Mouse (Mus musculus): ENCODE data around the gene Rbm26.

Gene Rbm26

DNA sequence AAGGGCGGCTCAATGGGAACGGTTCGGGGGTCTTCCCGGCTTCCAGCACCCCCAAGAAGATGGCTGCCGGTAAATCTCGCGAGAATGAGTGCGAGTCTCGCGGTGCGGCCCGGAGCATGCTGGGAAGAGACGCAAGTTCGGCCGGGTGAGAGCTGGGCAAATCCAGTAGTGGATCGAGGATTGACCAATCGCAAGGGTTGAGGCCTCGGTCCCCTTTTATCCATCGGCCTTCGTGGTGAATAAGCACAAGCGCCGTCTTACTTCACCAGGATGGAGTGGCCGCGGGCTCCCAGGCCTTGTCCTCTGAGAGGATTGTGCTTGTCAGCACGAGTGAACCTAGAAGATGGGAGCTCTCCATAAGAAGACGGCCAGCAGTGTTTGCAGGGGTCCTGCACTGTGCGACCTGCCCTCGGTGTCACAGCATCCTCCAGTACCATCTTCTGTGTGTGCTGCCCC is at the start of gene Rbm26:
Rbm26 (minus strand) TSS at position 90 of the 456 bp plus-strand sequence.
- in situ Hi-C loops (cut with MboI; ENCODE audit: low sequenced_read_pairs) = no loop called here

- in situ Hi-C loops (cut with MboI; ENCODE audit: low sequenced_read_pairs) = no loop called here
Observed at GRCm38 (mm10) chr14:105225790-105226189, 48.7 kb upstream of the Rbm26 start.

DNA sequence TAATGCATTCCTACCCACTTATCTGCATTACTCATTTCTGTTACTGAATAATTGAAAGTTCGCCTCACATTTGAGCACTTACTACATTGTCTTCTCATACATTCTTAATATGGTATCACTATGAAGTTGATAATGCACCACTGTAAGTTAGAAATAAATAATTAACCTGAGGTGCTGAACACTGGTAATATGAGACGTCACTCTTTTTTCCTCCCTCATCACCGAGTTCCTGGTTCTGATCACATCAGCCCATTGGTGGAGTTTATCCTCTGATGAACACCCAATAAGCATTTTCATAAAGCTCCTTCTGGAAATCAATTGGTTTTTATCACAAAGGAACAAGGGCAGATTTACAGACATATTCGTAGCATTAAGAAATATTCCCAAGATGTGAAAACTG is 45.1 kb upstream of the Rbm26 start:
- in situ Hi-C loops (cut with MboI; ENCODE audit: low sequenced_read_pairs) = no loop called here

- in situ Hi-C loops (cut with MboI; ENCODE audit: low sequenced_read_pairs) = no loop called here
Observed at GRCm38 (mm10) chr14:105219525-105220376, 42.6 kb upstream of the Rbm26 start.

- in situ Hi-C loops (cut with MboI; ENCODE audit: low sequenced_read_pairs) = no loop called here
Observed at GRCm38 (mm10) chr14:105198401-105198800, 21.3 kb upstream of the Rbm26 start.

- in situ Hi-C loops (cut with MboI; ENCODE audit: low sequenced_read_pairs) = no loop called here
Observed at GRCm38 (mm10) chr14:105194682-105195081, 17.6 kb upstream of the Rbm26 start.

DNA sequence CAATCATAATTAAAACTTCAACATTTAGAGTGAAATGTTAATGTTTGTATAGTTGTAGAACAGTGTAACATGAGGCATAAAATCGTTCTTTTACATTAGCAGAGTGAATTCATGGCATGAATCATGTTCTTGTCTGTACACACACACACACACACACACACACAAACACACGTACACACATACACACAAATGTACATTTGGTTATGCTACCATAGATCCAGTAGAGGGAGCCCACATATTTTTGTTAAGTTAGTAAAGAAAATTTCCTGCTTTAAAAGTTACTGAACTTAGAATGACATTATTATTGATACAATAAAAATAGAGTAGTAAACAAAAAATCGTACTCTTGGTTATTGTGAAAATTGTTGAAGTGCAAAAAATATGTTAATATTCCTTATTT is 7.7 kb upstream of the Rbm26 start:
- in situ Hi-C loops (cut with MboI; ENCODE audit: low sequenced_read_pairs) = loop anchor here (10.0 kb wide), 1 partner anchor 110 kb away; no protein-coding TSS in a partner anchor

GRCm38 (mm10) chr14:105182786-105183185 is 5.7 kb upstream of the Rbm26 start:
- in situ Hi-C loops (cut with MboI; ENCODE audit: low sequenced_read_pairs) = loop anchor here (10.0 kb wide), 1 partner anchor 112 kb away; no protein-coding TSS in a partner anchor

- in situ Hi-C loops (cut with MboI; ENCODE audit: low sequenced_read_pairs) = loop anchor here (10.0 kb wide), 1 partner anchor 115 kb away; no protein-coding TSS in a partner anchor
Observed at GRCm38 (mm10) chr14:105179733-105180132, 2.6 kb upstream of the Rbm26 start.

- in situ Hi-C loops (cut with MboI; ENCODE audit: low sequenced_read_pairs) = no loop called here
Observed at GRCm38 (mm10) chr14:105178996-105179395, 1.9 kb upstream of the Rbm26 start.

- in situ Hi-C loops (cut with MboI; ENCODE audit: low sequenced_read_pairs) = no loop called here
Observed at GRCm38 (mm10) chr14:105176381-105177168, 552 bp downstream of the Rbm26 start.

GRCm38 (mm10) chr14:105167181-105167580 is 9.9 kb downstream of the Rbm26 start:
- in situ Hi-C loops (cut with MboI; ENCODE audit: low sequenced_read_pairs) = no loop called here

DNA sequence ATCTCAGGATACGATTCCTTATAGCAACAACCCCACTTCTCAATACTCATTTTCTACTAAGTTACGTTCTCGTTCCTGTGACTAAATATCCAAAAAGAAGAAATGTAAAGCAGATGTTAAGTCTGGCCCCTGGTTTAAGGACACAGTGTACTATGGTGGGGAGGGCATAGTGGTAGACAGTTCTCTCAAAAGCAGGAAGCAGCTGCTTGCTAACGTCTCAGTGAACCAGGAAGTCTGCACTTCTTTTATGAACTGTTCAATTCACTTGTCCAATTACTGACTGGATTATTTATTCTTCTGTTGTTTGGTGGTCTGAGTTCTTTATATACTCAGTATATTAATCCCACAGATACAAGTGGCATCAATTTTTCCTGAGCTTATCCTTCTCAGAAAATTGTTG is 12.3 kb downstream of the Rbm26 start:
- in situ Hi-C loops (cut with MboI; ENCODE audit: low sequenced_read_pairs) = no loop called here

DNA sequence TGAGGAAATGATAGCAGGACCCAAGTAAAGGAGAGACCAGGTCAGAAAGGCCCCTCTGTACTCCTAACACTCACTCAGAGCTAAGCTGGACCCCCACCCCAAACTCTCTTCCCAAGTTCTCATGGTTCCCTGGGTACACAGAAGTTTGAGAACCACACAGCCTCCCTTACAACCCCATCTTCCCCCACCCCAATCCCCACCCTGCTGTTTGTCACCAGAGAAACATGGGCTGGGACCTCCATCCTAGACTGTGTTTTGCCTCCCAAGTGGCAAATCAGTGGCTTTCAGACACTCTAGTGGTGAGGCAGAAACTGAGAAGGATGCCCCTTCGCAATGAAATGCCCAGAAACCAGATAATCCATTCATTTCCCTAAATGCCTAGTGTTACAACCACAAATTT is 15.8 kb downstream of the Rbm26 start:
- in situ Hi-C loops (cut with MboI; ENCODE audit: low sequenced_read_pairs) = no loop called here

DNA sequence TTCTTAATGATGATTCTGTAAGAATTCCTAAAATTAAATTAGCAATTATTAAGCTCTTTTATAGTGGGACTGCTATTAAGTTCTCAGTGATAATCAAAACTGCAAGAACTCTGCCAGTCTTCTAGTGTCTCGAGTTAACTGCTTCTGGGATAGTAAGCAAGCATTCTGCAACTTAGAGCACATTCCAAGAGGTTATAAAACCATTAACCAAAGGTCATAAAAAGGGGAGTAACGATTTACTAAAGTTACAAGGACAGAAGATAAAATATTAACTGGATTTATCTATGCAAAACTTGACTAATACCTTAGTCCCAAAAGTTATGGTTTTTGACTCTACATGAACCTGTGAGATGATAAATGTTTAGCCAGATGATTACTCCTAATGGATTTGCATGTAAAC is 18.6 kb downstream of the Rbm26 start:
- in situ Hi-C loops (cut with MboI; ENCODE audit: low sequenced_read_pairs) = no loop called here

DNA sequence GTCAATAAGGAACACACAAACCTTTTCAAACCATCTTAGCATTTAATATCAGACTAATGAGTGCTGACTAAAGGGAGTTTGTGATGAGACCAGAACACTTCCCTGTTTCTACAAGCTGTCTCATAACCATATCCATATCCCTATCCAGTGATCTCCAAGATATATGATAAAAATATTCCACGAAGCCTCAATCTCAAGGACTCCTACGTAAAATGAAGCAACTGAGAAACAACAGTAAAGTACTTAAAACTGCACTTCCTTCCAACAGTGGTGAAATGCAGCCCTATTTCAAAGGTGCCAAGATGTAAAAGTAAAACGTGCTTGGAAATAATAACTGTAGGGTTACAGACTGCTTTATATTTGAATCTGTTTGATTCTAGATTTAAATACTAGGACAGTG is 43.1 kb downstream of the Rbm26 start:
- in situ Hi-C loops (cut with MboI; ENCODE audit: low sequenced_read_pairs) = no loop called here

GRCm38 (mm10) chr14:105127715-105128385 is 49.3 kb downstream of the Rbm26 start:
- in situ Hi-C loops (cut with MboI; ENCODE audit: low sequenced_read_pairs) = no loop called here

DNA sequence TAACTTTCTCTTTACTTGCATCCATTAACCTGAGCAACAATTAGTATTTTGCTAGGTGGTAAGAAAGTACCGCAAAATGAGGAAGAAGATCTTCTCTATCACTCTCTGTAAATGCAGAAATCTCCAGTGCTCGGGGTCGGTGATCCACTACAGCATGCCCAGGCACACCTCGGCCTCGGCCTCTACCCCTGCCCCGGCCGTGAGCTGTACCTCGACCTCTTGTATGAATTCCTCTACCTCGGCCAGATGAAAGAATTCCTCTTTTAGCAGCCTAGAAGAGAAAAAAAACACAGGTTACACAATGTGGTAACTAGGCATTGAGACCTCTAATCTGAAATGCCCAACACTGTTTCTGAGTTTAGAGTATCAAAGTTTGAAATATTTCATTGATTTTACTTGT is 52.6 kb downstream of the Rbm26 start:
- in situ Hi-C loops (cut with MboI; ENCODE audit: low sequenced_read_pairs) = no loop called here

DNA sequence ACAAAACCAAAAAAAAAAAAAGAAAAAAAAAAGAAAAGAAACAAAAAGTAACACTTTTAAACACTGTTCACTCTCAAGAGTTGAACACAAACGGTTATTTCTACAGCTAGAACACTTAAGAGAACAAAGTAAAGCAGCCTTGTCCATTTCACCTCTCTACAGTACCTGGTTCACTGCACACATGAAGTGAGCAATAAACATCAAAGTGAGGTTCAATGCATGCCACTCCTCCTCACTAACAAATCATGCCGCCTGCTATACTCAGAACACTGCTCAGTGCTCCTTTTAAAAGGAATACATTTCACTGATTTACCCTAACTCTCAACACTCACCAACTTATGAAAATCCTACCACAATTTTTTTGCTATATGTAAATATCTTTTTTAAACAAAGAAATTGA is 61.7 kb downstream of the Rbm26 start:
- in situ Hi-C loops (cut with MboI; ENCODE audit: low sequenced_read_pairs) = no loop called here

DNA sequence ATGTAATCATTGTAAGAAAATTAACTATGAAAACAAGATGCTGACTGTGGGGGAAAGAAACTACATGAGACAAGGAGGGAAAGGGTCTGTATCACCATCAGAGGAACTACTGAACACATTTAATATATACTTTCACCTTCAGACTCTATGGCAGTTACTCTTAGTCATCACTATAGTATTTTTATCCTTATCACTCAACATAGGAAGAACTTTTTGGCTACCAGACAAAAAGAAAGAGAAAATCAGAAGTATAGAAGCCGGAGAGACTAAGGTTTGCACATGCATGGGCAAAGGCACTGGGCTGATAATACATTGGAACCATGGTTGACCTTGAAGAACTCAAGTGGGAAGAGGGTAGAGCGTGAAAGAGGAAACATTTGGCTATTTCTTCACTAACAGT is 70.9 kb downstream of the Rbm26 start:
- in situ Hi-C loops (cut with MboI; ENCODE audit: low sequenced_read_pairs) = no loop called here

DNA sequence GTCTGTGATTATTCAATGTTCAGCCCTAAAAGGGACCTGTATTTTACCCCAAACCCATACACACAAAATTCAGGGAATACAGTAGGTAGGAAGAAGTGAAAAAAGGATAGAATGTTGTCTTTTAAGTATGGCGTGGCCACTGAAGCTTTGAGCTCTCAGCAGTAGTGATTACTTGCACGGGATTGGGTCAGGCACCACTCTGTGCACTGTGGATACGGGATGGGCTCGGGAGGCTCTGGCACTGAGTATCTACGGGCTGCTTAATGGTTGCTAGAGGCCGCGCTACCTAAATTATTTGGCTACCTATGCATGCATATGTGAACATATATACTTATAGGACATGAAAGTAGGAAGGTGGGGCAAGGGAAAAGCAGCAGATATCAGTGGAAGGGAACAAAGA is 78.3 kb downstream of the Rbm26 start:
- in situ Hi-C loops (cut with MboI; ENCODE audit: low sequenced_read_pairs) = loop anchor here (25.0 kb wide), 1 partner anchor 1062 kb away; no protein-coding TSS in a partner anchor
